Mouse (Mus musculus) neural tube, embryonic 15.5 days (tissue): Measurements from ENCODE around the gene Khnyn. TPM values are rescaled to one million over a fixed set of nuclear protein-coding genes. Genes with fewer than 3 reads are reported as not detected.

Source experiments
- ATAC-seq: fragments of 200-750 bp; cut with Nextera tagmentation; 2 replicates; pipeline ENCODE4 v1.8.0; 2017; ENCODE audit warnings: mild to moderate bottlenecking, moderate TSS enrichment, moderate library complexity; ENCODE audit not compliant: low FRiP score
- H3K27ac ChIP-seq: fragments of 300-500 bp; sonication (generic); replicated peaks from 2 replicates; pipeline ENCODE4 v1.5.1; 2015; ENCODE audit warnings: mild to moderate bottlenecking, inconsistent platforms
- H3K27me3 ChIP-seq: fragments of 300-500 bp; sonication (generic); replicated peaks from 2 replicates; pipeline ENCODE4 v1.6.1; 2015; ENCODE audit warnings: inconsistent platforms
- H3K36me3 ChIP-seq: fragments of 300-500 bp; sonication (generic); 2 replicates; pipeline ENCODE4 v1.6.1; 2015; ENCODE audit warnings: inconsistent platforms
- H3K4me1 ChIP-seq: fragments of 300-500 bp; sonication (generic); 2 replicates; pipeline ENCODE4 v1.6.1; 2015; ENCODE audit warnings: inconsistent platforms
- H3K4me2 ChIP-seq: fragments of 300-500 bp; sonication (generic); 2 replicates; pipeline ENCODE4 v1.6.1; 2015; ENCODE audit warnings: inconsistent platforms, mild to moderate bottlenecking, moderate library complexity
- H3K4me3 ChIP-seq: fragments of 300-500 bp; sonication (generic); replicated peaks from 2 replicates; pipeline ENCODE4 v1.5.1; 2015; ENCODE audit warnings: mild to moderate bottlenecking, inconsistent platforms
- H3K9ac ChIP-seq: fragments of 300-500 bp; sonication (generic); replicated peaks from 2 replicates; pipeline ENCODE4 v1.6.1; 2015; ENCODE audit warnings: mild to moderate bottlenecking, inconsistent platforms
- H3K9me3 ChIP-seq: fragments of 300-500 bp; sonication (generic); replicated peaks from 2 replicates; pipeline ENCODE4 v1.6.1; 2016; ENCODE audit warnings: inconsistent platforms
- WGBS: fragments of 180-500 bp; shearing (Covaris S2); methylation state at CpG from one replicate; pipeline ENCODE4 v1.1.7; 2015; ENCODE audit warnings: mixed read lengths; 5-methylcytosine and 5-hydroxymethylcytosine counted together
- polyA plus RNA-seq: library from polyadenylated mRNA; unstranded; fragments of >200 nt; fragmentation: Nextera tagmentation; extraction: Ambion mirVana; gene quantifications from 2 replicates; pipeline ENCODE4 v1.2.1, GENCODE M21; 2015

The Khnyn gene
- polyA plus RNA-seq, 1 experiment from 2014 or later = 11.0 TPM

DNA sequence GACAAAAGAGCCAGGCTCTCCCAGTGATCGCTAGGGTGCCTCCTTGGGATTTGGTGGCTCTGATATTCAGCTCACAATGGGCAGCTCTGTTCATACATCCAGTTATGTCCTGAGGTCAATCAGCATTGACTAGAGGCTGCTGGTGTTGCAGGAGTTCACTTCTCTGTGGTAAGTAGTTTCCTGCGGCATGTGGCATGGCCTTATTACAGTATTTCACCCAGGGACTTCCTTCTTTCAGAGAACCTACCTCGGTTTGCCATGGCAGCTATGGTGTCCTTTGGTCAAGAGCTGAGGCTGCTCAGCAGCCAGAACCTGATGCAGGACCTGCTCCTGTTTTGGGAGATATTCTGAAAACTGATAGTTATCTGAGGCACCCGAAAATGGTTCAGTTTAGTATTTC is 42.1 kb downstream of the Khnyn start:
- 94% methylated on average over 4 of the region's 4 CpGs for WGBS

DNA sequence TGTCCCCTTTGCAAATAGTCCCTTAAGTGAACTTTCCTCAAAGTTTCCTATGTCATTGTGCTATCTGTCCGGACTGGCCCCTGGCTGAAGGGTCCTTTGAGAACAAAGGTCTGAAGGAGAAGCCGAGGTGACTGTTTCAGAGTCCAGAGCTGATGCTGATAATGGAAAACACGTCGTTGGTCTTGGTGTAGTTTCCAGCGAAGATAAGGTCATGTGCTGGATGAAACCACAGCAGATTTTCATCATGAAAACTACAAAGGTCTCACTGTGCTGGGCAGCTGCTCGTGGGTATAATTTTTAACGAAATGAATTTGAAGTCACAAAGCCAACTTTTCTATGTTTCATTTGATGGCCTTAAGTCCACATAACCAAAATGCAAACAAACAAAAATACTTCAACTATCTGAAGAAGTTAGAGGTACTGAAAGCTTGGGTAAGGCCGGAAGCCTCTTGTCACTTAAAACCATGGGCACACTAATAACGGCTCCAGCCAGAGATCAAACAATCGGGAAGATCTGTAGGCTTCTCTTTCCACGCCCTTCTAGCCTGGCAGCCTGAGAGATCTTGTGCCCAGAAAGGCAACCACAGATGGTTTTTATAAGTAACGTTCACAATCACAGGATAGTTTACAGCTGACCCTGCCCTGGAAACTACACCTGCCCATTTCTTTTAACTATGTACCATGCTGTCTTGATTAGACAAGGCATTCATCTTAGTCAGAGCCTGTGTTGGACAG is 44.7 kb downstream of the Khnyn start:
- Histone ChIP-seq H3K27me3 (no peaks in the 10 kb centered on the region), H3K4me2 (no peak overlapping the region), H3K27ac (no peak overlapping the region), H3K36me3 (no peaks in the 10 kb centered on the region), H3K9ac (no peak overlapping the region), H3K4me3 (no peak overlapping the region), H3K9me3 (no peaks in the 10 kb centered on the region), H3K4me1 (no peaks in the 10 kb centered on the region)
- 84% methylated on average over 12 of the region's 12 CpGs for WGBS
- ATAC-seq = no peak

More for the DNA sequence above, 42.1 kb downstream of the Khnyn start:
- Histone ChIP-seq H3K4me1 (no peaks in the 10 kb centered on the region), H3K36me3 (no peaks in the 10 kb centered on the region), H3K4me3 (no peak overlapping the region), H3K27me3 (no peaks in the 10 kb centered on the region), H3K27ac (no peak overlapping the region), H3K4me2 (no peak overlapping the region), H3K9ac (no peak overlapping the region), H3K9me3 (no peaks in the 10 kb centered on the region)
- no peak for ATAC-seq

DNA sequence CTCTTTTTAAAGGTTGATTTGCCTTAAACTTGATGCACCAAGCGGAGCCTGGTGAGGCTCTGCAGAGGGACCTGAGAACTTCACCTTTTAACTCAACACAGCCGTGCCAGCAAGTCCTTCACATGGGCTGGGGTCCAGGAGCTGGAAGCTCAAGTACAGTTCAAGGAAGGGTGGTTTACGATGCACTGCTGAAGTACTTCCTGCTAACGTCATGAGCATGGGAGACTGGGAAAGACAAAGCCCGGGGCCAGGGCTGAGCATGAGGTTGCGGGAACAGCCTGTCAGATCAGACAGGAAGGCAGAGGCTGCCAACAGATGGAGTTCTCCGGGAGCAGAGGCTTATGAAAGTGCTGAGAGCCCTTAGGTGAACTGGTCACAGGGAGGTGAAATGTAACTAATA is 48.8 kb downstream of the Khnyn start:
- Histone ChIP-seq H3K36me3 (no peaks in the 10 kb centered on the region), H3K9ac (no peak overlapping the region), H3K4me3 (no peak overlapping the region), H3K4me1 (no peaks in the 10 kb centered on the region), H3K9me3 (no peaks in the 10 kb centered on the region), H3K4me2 (no peak overlapping the region), H3K27me3 (no peaks in the 10 kb centered on the region), H3K27ac (no peak overlapping the region)
- WGBS = 54% methylated on average over 7 of the region's 7 CpGs
- ATAC-seq = no peak

DNA sequence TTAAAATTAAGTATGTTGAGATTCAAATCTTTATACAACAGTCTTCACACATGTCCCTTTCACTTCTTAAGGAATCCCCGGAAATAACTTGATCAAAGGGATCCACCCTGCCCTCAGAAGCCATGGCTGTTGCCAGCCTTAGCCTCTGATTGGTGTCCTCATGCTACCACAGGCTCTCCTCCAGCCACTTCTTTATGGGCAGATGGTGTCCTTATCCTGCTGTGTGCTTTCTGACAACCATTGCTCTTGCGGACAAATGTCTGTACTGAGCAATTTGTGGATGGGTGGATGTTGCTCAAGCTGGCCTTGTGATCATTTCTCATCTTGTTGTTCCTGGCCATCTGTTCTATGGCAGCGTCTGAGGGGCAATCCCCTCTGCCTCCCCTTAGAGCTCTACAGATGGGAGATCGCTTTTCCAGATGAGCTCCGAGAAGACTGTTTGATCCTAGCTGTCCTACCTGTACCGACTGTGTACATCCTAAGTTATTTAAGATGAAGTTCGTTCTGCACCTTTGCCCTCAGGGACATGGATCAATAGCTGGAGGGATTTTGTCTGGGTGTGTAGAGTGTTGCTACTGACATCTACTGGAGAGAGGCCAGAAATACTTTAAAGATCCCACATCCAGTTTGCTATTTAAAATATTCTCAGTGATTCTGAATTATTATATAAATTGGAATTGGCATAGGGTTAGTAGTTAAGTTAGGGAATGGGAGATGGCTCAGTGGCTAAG is 55.5 kb downstream of the Khnyn start:
- no peaks in the 10 kb centered on the region for H3K4me1 ChIP-seq
- H3K4me3 ChIP-seq = no peak overlapping the region
- no peaks in the 10 kb centered on the region for H3K27me3 ChIP-seq
- H3K36me3 ChIP-seq = no peaks in the 10 kb centered on the region
- WGBS = 55% methylated on average over 7 of the region's 7 CpGs
- no peak overlapping the region for H3K4me2 ChIP-seq
- ATAC-seq = no peak
- H3K9me3 ChIP-seq = no peaks in the 10 kb centered on the region
- no peak overlapping the region for H3K27ac ChIP-seq
- H3K9ac ChIP-seq = no peak overlapping the region

DNA sequence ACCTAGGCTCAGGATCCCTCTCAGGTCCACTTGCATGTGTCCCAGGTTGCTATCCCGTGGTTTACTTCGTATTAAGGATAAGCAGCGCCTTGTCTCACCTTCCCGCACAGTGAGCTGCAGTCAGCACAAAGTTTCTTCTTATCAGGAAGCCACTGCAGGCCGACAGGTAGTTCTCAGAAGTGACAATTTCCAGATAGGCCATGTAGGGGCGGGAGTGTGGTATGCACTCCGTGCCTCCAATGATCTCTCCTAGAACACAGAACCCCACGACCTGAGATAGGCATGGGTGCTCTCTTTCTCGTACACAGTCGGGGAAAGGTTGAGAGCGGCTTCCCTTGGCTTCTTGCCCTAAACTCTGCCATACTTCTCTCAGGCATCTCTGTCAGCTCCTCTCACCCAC is 58.9 kb downstream of the Khnyn start:
- no peak overlapping the region for H3K4me3 ChIP-seq
- 89% methylated on average over 11 of the region's 11 CpGs for WGBS
- no peaks in the 10 kb centered on the region for H3K36me3 ChIP-seq
- H3K4me2 ChIP-seq = no peak overlapping the region
- no peaks in the 10 kb centered on the region for H3K4me1 ChIP-seq
- ATAC-seq = no peak
- H3K9ac ChIP-seq = no peak overlapping the region
- no peaks in the 10 kb centered on the region for H3K9me3 ChIP-seq
- no peak overlapping the region for H3K27ac ChIP-seq
- H3K27me3 ChIP-seq = no peaks in the 10 kb centered on the region

DNA sequence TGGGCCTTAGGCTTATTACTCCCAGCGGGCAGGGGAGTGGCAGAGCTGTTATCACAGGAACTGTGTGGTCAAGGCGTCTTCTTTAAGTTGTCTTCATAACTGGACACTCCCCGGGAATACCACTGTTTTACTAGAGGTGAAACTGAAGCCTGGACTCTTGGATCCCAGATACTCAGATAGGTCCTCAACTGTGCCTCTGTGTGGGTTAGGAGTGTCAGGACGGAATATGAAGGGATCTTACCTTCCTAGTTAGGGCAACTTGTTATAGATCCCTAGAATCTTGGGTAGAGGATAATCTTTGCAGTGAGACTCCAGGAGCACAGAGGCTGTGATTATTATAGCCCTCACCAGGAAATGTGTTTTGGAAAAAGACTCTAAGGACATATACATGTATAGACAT is 59.8 kb downstream of the Khnyn start, which contains the start of gene Cma1:
Gene Cma1, minus strand, starts transcription at position 101 of the 400 bp plus-strand sequence.
- H3K9me3 ChIP-seq = no peaks in the 10 kb centered on the region
- no peak within 1 kb of the TSS for H3K4me2 ChIP-seq
- no peak within 1 kb of the TSS for H3K9ac ChIP-seq
- ATAC-seq = no peak
- H3K27ac ChIP-seq = no peak within 1 kb of the TSS
- no peaks in the 10 kb centered on the region for H3K4me1 ChIP-seq
- H3K4me3 ChIP-seq = no peak within 1 kb of the TSS
- H3K27me3 ChIP-seq = no peaks in the 10 kb centered on the region
- H3K36me3 ChIP-seq = no peaks in the 10 kb centered on the region
- WGBS = 89% methylated on average over 4 of the region's 4 CpGs

DNA sequence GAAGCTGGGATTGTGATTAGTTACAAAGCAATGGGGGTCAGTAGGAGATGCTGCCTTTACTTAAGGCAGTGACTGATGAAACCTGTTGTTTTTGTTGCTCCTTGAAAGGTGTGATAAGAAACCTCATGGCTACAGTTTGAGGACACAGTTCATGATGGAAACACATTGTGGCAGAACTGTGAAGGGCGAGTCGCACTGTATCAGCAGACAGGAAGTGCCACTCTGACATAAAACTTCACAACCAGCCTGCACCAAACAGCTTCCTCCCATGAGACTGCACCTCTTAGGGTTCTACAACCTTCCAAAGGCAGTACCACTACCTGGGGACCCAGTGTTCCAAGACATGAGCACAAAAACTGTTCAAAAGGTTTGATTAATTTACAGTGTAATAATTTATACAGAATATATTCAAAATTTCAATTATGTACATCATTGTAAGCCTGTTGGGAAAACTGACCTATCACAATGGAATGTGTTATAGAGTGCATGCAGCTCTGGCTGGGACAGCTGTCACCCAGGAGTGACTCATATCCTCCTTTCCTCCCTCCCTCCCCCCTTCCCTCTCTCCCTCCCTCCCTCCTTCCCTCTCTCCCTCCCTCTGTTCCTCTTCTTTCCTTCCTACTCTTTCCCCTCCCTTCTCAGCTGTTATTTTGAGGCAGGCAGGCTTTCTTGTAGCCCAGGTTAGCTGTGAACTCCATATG is 61.7 kb downstream of the Khnyn start:
- Histone ChIP-seq H3K9me3 (no peaks in the 10 kb centered on the region), H3K4me2 (no peak overlapping the region), H3K27ac (no peak overlapping the region), H3K27me3 (no peaks in the 10 kb centered on the region), H3K36me3 (no peaks in the 10 kb centered on the region), H3K9ac (no peak overlapping the region), H3K4me1 (no peaks in the 10 kb centered on the region), H3K4me3 (no peak overlapping the region)
- WGBS = 84% methylated on average over 2 of the region's 2 CpGs
- ATAC-seq = no peak

Other genes with a start within 250 kb of the Khnyn start
- 110 and 121 TPM in 2 replicates for gene Ipo4, start 249.0 kb upstream of the Khnyn start, polyA plus RNA-seq
- 0.77 and 1.7 TPM in 2 replicates for gene Gm49378, start 247.1 kb upstream of the Khnyn start, polyA plus RNA-seq
- 62.6 and 72.5 TPM in 2 replicates for gene Tm9sf1, start 241.1 kb upstream of the Khnyn start, polyA plus RNA-seq
- gene Tssk4, start 234.8 kb upstream of the Khnyn start, polyA plus RNA-seq = 0.31 and 0.32 TPM in 2 replicates
- gene Mdp1, start 224.4 kb upstream of the Khnyn start, polyA plus RNA-seq = 76.0 and 79.8 TPM in 2 replicates
- gene Gmpr2, start 213.0 kb upstream of the Khnyn start, polyA plus RNA-seq = 50.2 and 50.8 TPM in 2 replicates
- 590 and 594 TPM in 2 replicates for gene Nedd8, start 212.8 kb upstream of the Khnyn start, polyA plus RNA-seq
- 24.9 and 28.3 TPM in 2 replicates for gene Tinf2, start 203.1 kb upstream of the Khnyn start, polyA plus RNA-seq
- 0.31 and 0.96 TPM in 2 replicates for gene Tgm1, start 171.0 kb upstream of the Khnyn start, polyA plus RNA-seq
- gene Rabggta, start 162.7 kb upstream of the Khnyn start, polyA plus RNA-seq = 56.7 and 65.1 TPM in 2 replicates
- 79.7 and 84.6 TPM in 2 replicates for gene Dhrs1, start 139.3 kb upstream of the Khnyn start, polyA plus RNA-seq
- 25.1 and 31.5 TPM in 2 replicates for gene Nop9, start 139.3 kb upstream of the Khnyn start, polyA plus RNA-seq
- gene Cideb, start 126.5 kb upstream of the Khnyn start, polyA plus RNA-seq = 0.35 and 0.93 TPM in 2 replicates
- gene Ltb4r2, start 123.5 kb upstream of the Khnyn start, polyA plus RNA-seq = 0.42 and 0.88 TPM in 2 replicates
- gene Ltb4r1, start 119.0 kb upstream of the Khnyn start, polyA plus RNA-seq = 0.42 and 0.80 TPM in 2 replicates
- gene Adcy4, start 100.9 kb upstream of the Khnyn start, polyA plus RNA-seq = 4.1 and 5.2 TPM in 2 replicates
- 2.8 and 14.2 TPM in 2 replicates for gene Ripk3, start 96.1 kb upstream of the Khnyn start, polyA plus RNA-seq
- gene Nfatc4, start 61.8 kb upstream of the Khnyn start, polyA plus RNA-seq = 9.8 and 11.5 TPM in 2 replicates
- gene Nynrin, start 30.9 kb upstream of the Khnyn start, polyA plus RNA-seq = 9.5 and 10.8 TPM in 2 replicates
- 0.45 and 0.58 TPM in 2 replicates for gene Cbln3, start 555 bp upstream of the Khnyn start, polyA plus RNA-seq
- 148 and 166 TPM in 2 replicates for gene Sdr39u1, start 15.3 kb downstream of the Khnyn start, polyA plus RNA-seq
- 1.7 and 3.5 TPM in 2 replicates for gene Cma1, start 59.7 kb downstream of the Khnyn start, polyA plus RNA-seq
- not detected in 2 replicates for gene Cma2, start 66.0 kb downstream of the Khnyn start, polyA plus RNA-seq
- not detected in 2 replicates for gene Mcpt1, start 133.0 kb downstream of the Khnyn start, polyA plus RNA-seq
- gene Mcpt9, start 145.5 kb downstream of the Khnyn start, polyA plus RNA-seq = not detected in 2 replicates
- not detected in 2 replicates for gene Mcpt2, start 157.1 kb downstream of the Khnyn start, polyA plus RNA-seq
- gene Mcpt4, start 177.4 kb downstream of the Khnyn start, polyA plus RNA-seq = 0.18 TPM in 1 of 2 replicates, not detected in the other
- 0.37 and 0.47 TPM in 2 replicates for gene Mcpt8, start 200.3 kb downstream of the Khnyn start, polyA plus RNA-seq
- not detected in 2 replicates for gene Ctsg, start 217.6 kb downstream of the Khnyn start, polyA plus RNA-seq
- not detected in 2 replicates for gene Gzme, start 235.7 kb downstream of the Khnyn start, polyA plus RNA-seq
- gene Gzmd, start 247.7 kb downstream of the Khnyn start, polyA plus RNA-seq = not detected in 2 replicates